Mouse (Mus musculus): ENCODE results near the gene Acap2. TPM values are rescaled to one million over a fixed set of nuclear protein-coding genes. Genes with fewer than 3 reads are reported as not detected.

The Acap2 gene
- 17.7 and 18.4 TPM in 2 replicates for polyA plus RNA-seq (2014; fragmentation: Nextera tagmentation; extraction: Ambion mirVana)

DNA sequence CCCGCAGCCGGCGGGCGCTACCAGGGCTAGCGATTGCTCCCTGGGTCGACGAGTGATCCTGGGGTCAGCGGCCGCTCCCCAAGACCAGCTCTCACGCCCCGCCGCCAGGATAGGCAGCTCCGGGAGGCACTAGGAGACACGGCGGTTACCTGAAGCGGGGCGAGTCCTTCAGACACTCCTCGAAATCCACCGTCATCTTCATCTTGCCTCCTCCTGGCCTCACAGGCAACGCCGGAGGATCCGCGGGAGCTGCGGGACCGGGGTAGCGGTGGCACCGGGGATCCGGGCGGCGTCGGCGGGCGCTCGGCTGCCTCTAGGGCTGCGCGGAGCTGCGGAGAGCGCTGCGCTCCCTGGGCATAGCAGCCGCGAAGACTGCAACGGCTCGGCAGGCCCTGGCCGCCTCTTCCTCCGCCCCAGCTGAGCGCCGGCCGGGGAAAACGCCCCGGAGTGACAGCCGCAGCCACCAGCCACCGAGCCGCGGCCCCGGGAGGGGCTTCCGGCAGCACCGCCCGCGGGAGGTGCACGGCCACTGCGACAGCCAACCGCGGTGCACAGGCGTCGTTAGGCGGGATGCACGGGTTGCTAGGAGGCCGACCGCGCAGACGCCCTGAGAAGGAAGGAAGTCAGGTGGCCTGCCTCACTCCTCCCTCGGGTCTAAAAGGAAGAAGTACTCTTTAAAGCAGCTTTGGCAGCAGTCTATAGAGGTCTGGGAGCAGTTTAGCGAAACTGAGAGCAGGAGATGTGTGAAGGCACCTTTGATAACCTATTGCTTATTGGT lies at the start of gene Acap2:
Gene Acap2, minus strand, starts transcription at position 456 of the 778 bp plus-strand sequence.
- Histone ChIP-seq H3K27me3 (ENCODE audit: control insufficient read depth, insufficient read depth, low read length) (no peaks in the 10 kb centered on the region; the same call in 1 of the 2 replicates), H3K27ac (ENCODE audit: low read depth, low read length) (peak within 1 kb of the TSS; percentile 94), H3K9ac (replicated peaks; ENCODE audit: low read depth, low read length) (peak within 1 kb of the TSS; percentile 94), H3K4me3 (ENCODE audit: low read depth, low read length) (peak within 1 kb of the TSS; percentile 94), H3K36me3 (ENCODE audit: control insufficient read depth, insufficient read depth, low read length) (no peaks in the 10 kb centered on the region), H3K9me3 (ENCODE audit: control insufficient read depth, low read length) (no peaks in the 10 kb centered on the region), H3K4me1 (ENCODE audit: control insufficient read depth, insufficient read depth, low read length) (peaks cover 16% of the 10 kb centered on the region; the same call in 1 of the 2 replicates), H3K4me2 (ENCODE audit: low read depth, low read length) (peak within 1 kb of the TSS; percentile 76)
- peak; percentile 99 for ATAC-seq (ENCODE audit: low read depth)
- under 1% methylated on average over 70 of the region's 73 CpGs for WGBS

DNA sequence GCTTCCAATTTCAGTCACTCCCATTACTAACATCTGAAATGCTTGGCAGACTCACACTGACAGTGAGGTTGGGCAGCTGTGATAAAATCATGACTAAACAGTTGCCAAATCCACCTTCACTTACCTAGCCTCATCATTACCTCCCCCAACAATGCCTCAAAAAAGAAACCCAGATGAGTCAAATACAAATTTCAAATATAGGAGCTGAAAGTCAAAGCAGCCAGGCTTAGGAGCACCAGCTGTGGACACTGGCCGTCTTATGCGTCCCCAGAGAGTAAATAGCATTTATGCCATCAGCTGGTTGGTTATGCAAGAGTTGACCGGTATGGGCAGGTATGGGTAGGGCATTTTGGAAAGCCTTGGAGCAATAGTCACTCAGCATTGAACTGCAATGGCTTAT lies 48.4 kb upstream of the Acap2 start:
- Histone ChIP-seq H3K9ac (replicated peaks; ENCODE audit: low read depth, low read length) (no peak overlapping the region), H3K36me3 (ENCODE audit: control insufficient read depth, insufficient read depth, low read length) (no peaks in the 10 kb centered on the region), H3K9me3 (ENCODE audit: control insufficient read depth, low read length) (no peaks in the 10 kb centered on the region), H3K27me3 (ENCODE audit: control insufficient read depth, insufficient read depth, low read length) (no peaks in the 10 kb centered on the region), H3K27ac (ENCODE audit: low read depth, low read length) (no peak overlapping the region), H3K4me3 (ENCODE audit: low read depth, low read length) (no peak overlapping the region), H3K4me1 (ENCODE audit: control insufficient read depth, insufficient read depth, low read length) (no peaks in the 10 kb centered on the region), H3K4me2 (ENCODE audit: low read depth, low read length) (no peak overlapping the region)
- 79% methylated on average over 3 of the region's 3 CpGs for WGBS
- ATAC-seq (ENCODE audit: low read depth) = no peak

DNA sequence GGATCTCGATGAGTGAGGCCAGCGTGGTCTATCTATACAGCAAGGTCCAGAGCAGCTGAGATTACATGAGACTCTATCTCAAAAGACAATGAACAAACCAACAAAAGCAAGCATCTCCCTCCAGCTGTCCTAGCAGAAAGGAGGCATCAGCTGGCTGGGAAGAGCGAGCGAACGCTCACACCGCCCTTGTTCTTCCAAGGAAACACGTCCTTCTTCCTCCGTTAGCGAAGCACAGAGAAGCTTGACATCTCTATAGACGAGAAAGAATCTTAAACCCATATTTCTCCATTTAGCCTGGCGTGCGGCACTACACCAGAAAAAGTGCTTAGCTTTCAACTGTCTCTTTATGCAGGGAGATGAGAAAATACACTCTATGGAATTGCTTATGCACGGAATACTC lies 47.7 kb upstream of the Acap2 start:
- 69% methylated on average over 13 of the region's 13 CpGs for WGBS
- ATAC-seq (ENCODE audit: low read depth) = no peak
- H3K27me3 ChIP-seq (ENCODE audit: control insufficient read depth, insufficient read depth, low read length) = no peaks in the 10 kb centered on the region

DNA sequence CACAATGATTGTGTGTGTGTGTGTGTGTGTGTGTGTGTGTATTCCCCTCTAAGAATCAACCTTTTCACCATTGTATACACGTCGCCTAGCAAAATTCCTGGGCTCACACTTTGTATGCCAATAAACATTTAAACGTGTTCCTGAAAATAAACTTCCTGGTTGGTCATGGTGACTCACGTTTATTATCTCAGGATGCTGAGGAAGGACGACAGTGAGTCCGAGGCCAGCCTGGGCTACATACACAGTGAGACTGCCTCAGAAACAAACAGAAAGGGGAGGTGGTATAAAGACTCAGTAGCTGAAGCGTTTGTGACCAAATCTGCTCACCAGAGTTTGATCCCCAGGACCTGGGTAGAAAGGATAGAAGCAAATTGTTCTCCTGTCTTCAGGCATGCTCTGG lies 46.4 kb upstream of the Acap2 start:
- WGBS = 81% methylated on average over 7 of the region's 7 CpGs
- no peak for ATAC-seq (ENCODE audit: low read depth)
- H3K9me3 ChIP-seq (ENCODE audit: control insufficient read depth, low read length) = no peaks in the 10 kb centered on the region
- H3K27ac ChIP-seq (ENCODE audit: low read depth, low read length) = no peak overlapping the region
- H3K4me3 ChIP-seq (ENCODE audit: low read depth, low read length) = no peak overlapping the region
- H3K36me3 ChIP-seq (ENCODE audit: control insufficient read depth, insufficient read depth, low read length) = no peaks in the 10 kb centered on the region
- no peak overlapping the region for H3K4me2 ChIP-seq (ENCODE audit: low read depth, low read length)
- no peaks in the 10 kb centered on the region for H3K4me1 ChIP-seq (ENCODE audit: control insufficient read depth, insufficient read depth, low read length)
- H3K9ac ChIP-seq (replicated peaks; ENCODE audit: low read depth, low read length) = no peak overlapping the region
- no peaks in the 10 kb centered on the region for H3K27me3 ChIP-seq (ENCODE audit: control insufficient read depth, insufficient read depth, low read length)

More for the DNA sequence above, 47.7 kb upstream of the Acap2 start:
- Histone ChIP-seq H3K4me2 (ENCODE audit: low read depth, low read length) (no peak overlapping the region), H3K36me3 (ENCODE audit: control insufficient read depth, insufficient read depth, low read length) (no peaks in the 10 kb centered on the region), H3K4me1 (ENCODE audit: control insufficient read depth, insufficient read depth, low read length) (no peaks in the 10 kb centered on the region), H3K4me3 (ENCODE audit: low read depth, low read length) (no peak overlapping the region), H3K9me3 (ENCODE audit: control insufficient read depth, low read length) (no peaks in the 10 kb centered on the region), H3K27ac (ENCODE audit: low read depth, low read length) (no peak overlapping the region), H3K9ac (replicated peaks; ENCODE audit: low read depth, low read length) (no peak overlapping the region)

DNA sequence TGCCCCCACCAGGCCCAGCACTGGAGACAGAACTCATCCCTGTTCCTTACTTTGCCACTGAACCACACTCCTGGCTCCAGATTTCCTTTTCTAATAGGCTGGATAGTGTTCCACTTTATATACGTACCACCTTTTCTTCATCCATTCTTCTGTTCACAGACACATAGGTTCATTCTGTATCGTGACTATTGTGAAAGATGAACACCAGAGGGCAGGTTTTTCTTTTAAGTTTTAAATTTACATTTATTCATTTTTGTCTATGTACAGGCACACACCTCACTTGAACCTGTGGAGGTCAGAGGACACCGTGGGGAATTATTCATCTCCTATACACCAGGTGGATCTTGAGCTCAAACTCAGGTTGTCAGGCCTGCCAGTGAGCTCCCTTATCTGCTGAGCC lies 43.0 kb upstream of the Acap2 start:
- H3K4me2 ChIP-seq (ENCODE audit: low read depth, low read length) = no peak overlapping the region
- no peaks in the 10 kb centered on the region for H3K27me3 ChIP-seq (ENCODE audit: control insufficient read depth, insufficient read depth, low read length)
- H3K27ac ChIP-seq (ENCODE audit: low read depth, low read length) = no peak overlapping the region
- H3K4me1 ChIP-seq (ENCODE audit: control insufficient read depth, insufficient read depth, low read length) = no peaks in the 10 kb centered on the region
- no peak overlapping the region for H3K4me3 ChIP-seq (ENCODE audit: low read depth, low read length)
- no peak overlapping the region for H3K9ac ChIP-seq (replicated peaks; ENCODE audit: low read depth, low read length)
- H3K9me3 ChIP-seq (ENCODE audit: control insufficient read depth, low read length) = no peaks in the 10 kb centered on the region
- ATAC-seq (ENCODE audit: low read depth) = no peak
- 90% methylated on average over 3 of the region's 3 CpGs for WGBS
- no peaks in the 10 kb centered on the region for H3K36me3 ChIP-seq (ENCODE audit: control insufficient read depth, insufficient read depth, low read length)

DNA sequence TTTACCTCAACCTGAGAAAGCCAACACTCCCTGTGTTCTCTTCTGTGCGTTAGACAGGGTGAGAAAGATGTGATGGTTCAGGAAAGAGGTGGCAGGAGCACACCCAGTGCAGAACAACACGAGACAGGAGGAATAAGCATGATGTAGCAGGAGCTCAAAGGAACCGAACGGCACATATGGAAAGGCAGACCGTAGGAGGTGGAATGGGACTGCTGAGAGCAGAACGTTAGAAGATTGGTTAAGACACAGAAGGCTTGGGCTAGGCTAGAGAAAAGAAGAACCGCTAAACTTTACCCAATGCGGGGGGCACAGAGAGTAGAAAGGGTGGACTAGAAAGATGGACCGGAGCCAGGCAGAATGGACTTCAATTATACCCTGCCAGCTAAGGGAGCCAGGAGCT lies 40.4 kb upstream of the Acap2 start:
- Histone ChIP-seq H3K9me3 (ENCODE audit: control insufficient read depth, low read length) (no peaks in the 10 kb centered on the region), H3K27ac (ENCODE audit: low read depth, low read length) (no peak overlapping the region), H3K4me3 (ENCODE audit: low read depth, low read length) (no peak overlapping the region), H3K4me1 (ENCODE audit: control insufficient read depth, insufficient read depth, low read length) (no peaks in the 10 kb centered on the region), H3K9ac (replicated peaks; ENCODE audit: low read depth, low read length) (no peak overlapping the region), H3K36me3 (ENCODE audit: control insufficient read depth, insufficient read depth, low read length) (no peaks in the 10 kb centered on the region), H3K27me3 (ENCODE audit: control insufficient read depth, insufficient read depth, low read length) (no peaks in the 10 kb centered on the region), H3K4me2 (ENCODE audit: low read depth, low read length) (no peak overlapping the region)
- ATAC-seq (ENCODE audit: low read depth) = no peak
- WGBS = 85% methylated on average over 9 of the region's 9 CpGs

DNA sequence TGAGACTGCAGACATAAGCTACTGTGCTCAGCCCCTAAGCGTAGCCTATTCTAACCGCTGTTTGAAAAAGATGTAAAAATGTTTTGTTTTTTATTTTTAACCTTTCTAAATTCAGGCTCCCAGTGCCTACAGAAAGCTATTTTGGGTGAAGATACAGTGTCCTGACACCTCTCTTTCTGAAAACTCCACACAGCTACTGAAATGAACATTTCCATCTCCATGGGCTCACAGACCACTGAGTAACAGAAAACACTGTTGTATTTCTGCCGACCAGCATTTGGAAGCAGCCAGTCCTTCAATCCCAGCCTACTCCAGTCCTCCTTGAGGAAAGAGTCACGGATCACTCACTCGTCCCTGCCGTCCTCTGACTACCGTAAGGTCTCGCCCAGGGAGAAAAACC lies 39.5 kb upstream of the Acap2 start:
- Histone ChIP-seq H3K4me1 (ENCODE audit: control insufficient read depth, insufficient read depth, low read length) (no peaks in the 10 kb centered on the region), H3K9ac (replicated peaks; ENCODE audit: low read depth, low read length) (no peak overlapping the region), H3K36me3 (ENCODE audit: control insufficient read depth, insufficient read depth, low read length) (no peaks in the 10 kb centered on the region), H3K27me3 (ENCODE audit: control insufficient read depth, insufficient read depth, low read length) (no peaks in the 10 kb centered on the region), H3K4me2 (ENCODE audit: low read depth, low read length) (no peak overlapping the region), H3K4me3 (ENCODE audit: low read depth, low read length) (no peak overlapping the region), H3K27ac (ENCODE audit: low read depth, low read length) (no peak overlapping the region), H3K9me3 (ENCODE audit: control insufficient read depth, low read length) (no peaks in the 10 kb centered on the region)
- no peak for ATAC-seq (ENCODE audit: low read depth)
- WGBS = 90% methylated on average over 8 of the region's 8 CpGs

DNA sequence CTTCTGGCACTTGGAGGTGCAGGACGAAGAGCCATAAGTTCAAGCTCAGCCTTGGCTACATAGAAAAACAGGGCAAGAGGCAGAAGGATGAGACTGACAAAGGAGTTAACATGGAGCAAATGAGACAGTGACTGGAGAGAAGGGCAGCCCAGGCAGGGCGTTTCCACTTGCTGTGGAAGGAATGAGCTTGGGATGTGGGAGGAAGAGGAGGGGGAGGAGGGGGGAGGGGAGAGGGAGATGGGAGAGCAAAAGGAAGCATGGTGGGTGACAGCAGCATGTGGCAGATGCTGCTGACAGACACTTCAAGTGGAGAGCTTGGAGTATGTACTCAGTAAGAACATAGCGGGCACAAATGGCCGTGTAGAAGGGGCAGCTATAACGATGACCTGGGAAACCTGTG lies 37.2 kb upstream of the Acap2 start:
- H3K9ac ChIP-seq (replicated peaks; ENCODE audit: low read depth, low read length) = no peak overlapping the region
- H3K4me1 ChIP-seq (ENCODE audit: control insufficient read depth, insufficient read depth, low read length) = no peaks in the 10 kb centered on the region
- H3K27me3 ChIP-seq (ENCODE audit: control insufficient read depth, insufficient read depth, low read length) = no peaks in the 10 kb centered on the region
- no peak for ATAC-seq (ENCODE audit: low read depth)
- no peaks in the 10 kb centered on the region for H3K36me3 ChIP-seq (ENCODE audit: control insufficient read depth, insufficient read depth, low read length)
- WGBS = 73% methylated on average over 5 of the region's 5 CpGs
- H3K4me3 ChIP-seq (ENCODE audit: low read depth, low read length) = no peak overlapping the region
- no peaks in the 10 kb centered on the region for H3K9me3 ChIP-seq (ENCODE audit: control insufficient read depth, low read length)
- no peak overlapping the region for H3K4me2 ChIP-seq (ENCODE audit: low read depth, low read length)
- H3K27ac ChIP-seq (ENCODE audit: low read depth, low read length) = no peak overlapping the region

DNA sequence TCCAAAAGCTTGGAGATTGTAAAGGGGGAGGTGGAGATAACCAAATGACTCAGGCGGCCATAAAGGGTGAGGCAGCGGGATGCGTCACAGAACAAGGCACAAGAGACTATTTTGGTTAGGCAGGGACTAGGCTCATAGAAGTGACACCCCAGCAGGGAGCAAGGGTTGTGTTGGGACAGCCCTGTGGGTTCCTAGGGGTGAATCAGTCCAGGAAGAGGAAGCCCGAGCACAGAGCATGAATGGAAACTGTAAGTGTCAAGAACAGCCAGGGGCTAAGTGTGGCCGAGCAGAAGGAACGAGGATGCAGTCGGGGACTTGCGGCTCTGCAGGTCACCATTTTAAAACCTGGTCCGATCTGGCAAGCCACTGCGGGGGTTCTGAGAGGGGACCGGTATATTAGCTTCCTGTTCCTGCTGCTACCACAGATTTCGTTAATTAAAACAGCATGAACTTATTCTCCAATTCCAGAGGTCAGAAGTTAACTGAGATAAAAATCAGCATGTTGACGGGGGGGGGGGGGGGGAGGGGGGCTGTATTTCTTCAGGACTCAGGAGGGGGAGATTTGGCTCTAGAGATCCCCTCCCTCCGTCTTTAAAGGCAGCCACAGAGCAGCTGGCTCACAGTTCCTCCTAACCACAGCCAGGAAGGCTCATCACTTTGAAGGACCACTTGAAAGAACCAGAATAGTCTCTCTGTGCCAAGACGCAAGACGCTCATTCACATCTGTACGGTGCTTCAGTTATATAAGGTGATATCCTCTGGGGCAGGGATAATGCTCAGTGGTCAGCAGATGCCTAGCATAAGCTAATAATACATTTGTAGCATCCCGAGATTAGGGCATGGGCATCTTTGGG lies 34.6 kb upstream of the Acap2 start:
- Histone ChIP-seq H3K4me1 (ENCODE audit: control insufficient read depth, insufficient read depth, low read length) (no peaks in the 10 kb centered on the region), H3K4me2 (ENCODE audit: low read depth, low read length) (peak overlapping the region; percentile 18; the same call in 1 of the 2 replicates), H3K27me3 (ENCODE audit: control insufficient read depth, insufficient read depth, low read length) (no peaks in the 10 kb centered on the region), H3K9me3 (ENCODE audit: control insufficient read depth, low read length) (no peaks in the 10 kb centered on the region), H3K36me3 (ENCODE audit: control insufficient read depth, insufficient read depth, low read length) (no peaks in the 10 kb centered on the region), H3K27ac (ENCODE audit: low read depth, low read length) (no peak overlapping the region), H3K9ac (replicated peaks; ENCODE audit: low read depth, low read length) (no peak overlapping the region), H3K4me3 (ENCODE audit: low read depth, low read length) (no peak overlapping the region)
- ATAC-seq (ENCODE audit: low read depth) = 0 out of 2 replicates have a peak, but pooled peaks have one; percentile 14
- 20% methylated on average over 17 of the region's 18 CpGs for WGBS

All from neural tube, embryonic 14.5 days (tissue).